Mouse (Mus musculus): ENCODE data around the gene Kbtbd12. TPM values are rescaled to one million over a fixed set of nuclear protein-coding genes. Genes with fewer than 3 reads are reported as not detected.

Gene Kbtbd12
- polyA plus RNA-seq, 1 experiment from 2014 or later, result not detected

DNA sequence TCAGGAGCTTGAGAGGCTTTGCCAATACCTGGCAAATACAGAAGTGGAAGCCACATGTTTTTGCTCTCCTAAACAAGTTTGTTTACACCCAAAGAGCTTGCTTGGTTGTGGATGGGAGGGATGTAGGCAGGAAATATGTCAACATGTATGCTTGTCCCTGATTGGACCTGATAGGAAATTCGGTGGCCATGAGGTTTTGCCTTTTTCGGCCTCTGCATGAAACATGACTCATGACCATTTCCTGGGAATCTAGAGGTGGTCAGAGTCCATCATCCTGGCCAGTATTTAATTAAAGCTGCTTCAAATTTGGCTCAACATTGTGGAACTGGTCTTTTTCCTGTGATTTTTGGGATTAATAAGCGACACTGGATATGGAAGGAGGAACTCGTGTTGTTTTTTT lies 53.8 kb downstream of the Kbtbd12 start:
- Histone ChIP-seq H3K36me3 (ENCODE audit: control insufficient read depth, insufficient read depth, low read length) (no peaks in the 10 kb centered on the region), H3K4me3 (ENCODE audit: low read depth, low read length) (no peak overlapping the region), H3K27me3 (ENCODE audit: control insufficient read depth, insufficient read depth, low read length) (no peaks in the 10 kb centered on the region), H3K4me1 (ENCODE audit: control insufficient read depth, insufficient read depth, low read length) (no peaks in the 10 kb centered on the region), H3K9me3 (ENCODE audit: control insufficient read depth, low read length) (0 out of 2 replicates have a peak, but pooled peaks cover 2% of the 10 kb centered on the region), H3K27ac (replicated peaks; ENCODE audit: low read depth, low read length) (no peak overlapping the region), H3K4me2 (ENCODE audit: low read depth, severe bottlenecking) (no peak overlapping the region), H3K9ac (ENCODE audit: low read length) (no peak overlapping the region)
- WGBS, result 86% methylated on average over 4 of the region's 4 CpGs
- no peak for DNase-seq (ENCODE audit: low spot score)
- no peak for ATAC-seq (ENCODE audit: insufficient number of reproducible peaks, low FRiP score, low TSS enrichment, low read depth)

DNA sequence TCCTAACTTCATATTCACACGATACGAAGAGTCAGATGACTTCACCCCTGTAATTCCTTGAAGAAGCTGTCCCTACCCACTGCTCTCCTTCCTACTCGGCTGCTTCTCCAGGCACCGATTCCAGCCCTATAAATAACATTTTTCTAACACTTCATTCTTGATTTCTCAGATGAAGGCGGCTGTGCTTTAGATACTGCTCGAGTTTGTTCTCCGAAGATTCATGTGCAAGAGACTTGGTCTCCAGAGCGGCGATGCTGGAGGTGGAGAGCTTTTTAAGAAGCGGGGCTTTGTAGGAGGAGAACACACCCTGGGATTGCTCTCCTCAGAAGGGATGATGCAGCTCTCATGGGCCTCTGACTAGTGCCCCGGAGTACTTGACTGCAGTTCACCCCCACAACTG lies 61.3 kb downstream of the Kbtbd12 start:
- Histone ChIP-seq H3K4me3 (ENCODE audit: low read depth, low read length) (no peak overlapping the region), H3K36me3 (ENCODE audit: control insufficient read depth, insufficient read depth, low read length) (no peaks in the 10 kb centered on the region), H3K27ac (replicated peaks; ENCODE audit: low read depth, low read length) (no peak overlapping the region), H3K9me3 (ENCODE audit: control insufficient read depth, low read length) (no peaks in the 10 kb centered on the region), H3K4me2 (ENCODE audit: low read depth, severe bottlenecking) (no peak overlapping the region), H3K4me1 (ENCODE audit: control insufficient read depth, insufficient read depth, low read length) (no peaks in the 10 kb centered on the region), H3K9ac (ENCODE audit: low read length) (no peak overlapping the region), H3K27me3 (ENCODE audit: control insufficient read depth, insufficient read depth, low read length) (no peaks in the 10 kb centered on the region)
- DNase-seq (ENCODE audit: low spot score) (no peak), ATAC-seq (ENCODE audit: insufficient number of reproducible peaks, low FRiP score, low TSS enrichment, low read depth) (no peak)
- 90% methylated on average over 11 of the region's 11 CpGs for WGBS

DNA sequence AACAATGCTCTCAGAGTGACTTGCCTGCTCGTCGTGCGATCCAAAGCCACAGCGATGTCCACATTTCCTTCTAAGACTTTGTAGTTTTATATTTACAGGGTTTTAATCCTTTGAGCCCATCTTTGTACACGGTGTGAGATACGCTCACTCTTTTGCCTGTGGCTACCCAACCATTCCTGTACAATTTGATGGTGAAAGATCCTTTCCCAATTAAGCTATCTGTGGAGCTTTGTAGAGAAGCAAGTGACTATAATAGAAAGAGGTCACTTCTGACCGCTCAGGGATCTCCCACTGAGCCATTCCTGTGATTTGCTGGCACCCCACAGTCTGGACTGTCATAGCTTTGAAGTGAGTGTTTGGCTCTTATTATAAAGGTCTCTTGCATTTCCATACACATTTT lies 71.1 kb downstream of the Kbtbd12 start:
- ATAC-seq (ENCODE audit: insufficient number of reproducible peaks, low FRiP score, low TSS enrichment, low read depth), result no peak
- Histone ChIP-seq H3K4me2 (ENCODE audit: low read depth, severe bottlenecking) (no peak overlapping the region; the same call in 1 of the 2 replicates), H3K27me3 (ENCODE audit: control insufficient read depth, insufficient read depth, low read length) (peaks cover 18% of the 10 kb centered on the region), H3K9ac (ENCODE audit: low read length) (no peak overlapping the region), H3K4me1 (ENCODE audit: control insufficient read depth, insufficient read depth, low read length) (no peaks in the 10 kb centered on the region; the same call in 1 of the 2 replicates), H3K27ac (replicated peaks; ENCODE audit: low read depth, low read length) (no peak overlapping the region), H3K9me3 (ENCODE audit: control insufficient read depth, low read length) (no peaks in the 10 kb centered on the region), H3K36me3 (ENCODE audit: control insufficient read depth, insufficient read depth, low read length) (no peaks in the 10 kb centered on the region), H3K4me3 (ENCODE audit: low read depth, low read length) (no peak overlapping the region)
- no peak for DNase-seq (ENCODE audit: low spot score)
- WGBS, result 13% methylated on average over 7 of the region's 7 CpGs

DNA sequence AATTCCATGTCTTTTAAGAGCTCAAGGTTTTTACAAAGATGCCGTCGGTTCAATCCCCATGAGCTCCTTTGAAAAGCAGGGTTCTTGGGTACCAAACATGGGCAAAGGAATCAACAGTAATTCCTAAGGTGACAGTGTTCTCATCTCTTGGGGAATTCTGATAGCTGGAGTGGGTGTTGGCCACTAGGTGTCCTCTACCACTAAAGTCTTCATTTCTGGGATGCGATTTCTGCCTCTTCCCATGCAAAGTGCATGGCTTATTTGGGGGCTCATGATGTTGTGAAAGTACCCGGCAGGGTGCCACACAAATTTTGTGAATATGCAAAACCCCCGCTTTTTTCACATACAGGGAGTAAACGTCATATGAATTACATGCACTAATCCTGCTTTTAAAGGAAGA lies 72.7 kb downstream of the Kbtbd12 start:
- H3K4me3 ChIP-seq (ENCODE audit: low read depth, low read length), result no peak overlapping the region
- ATAC-seq (ENCODE audit: insufficient number of reproducible peaks, low FRiP score, low TSS enrichment, low read depth) (no peak), DNase-seq (ENCODE audit: low spot score) (no peak)
- H3K36me3 ChIP-seq (ENCODE audit: control insufficient read depth, insufficient read depth, low read length), result no peaks in the 10 kb centered on the region
- no peaks in the 10 kb centered on the region for H3K9me3 ChIP-seq (ENCODE audit: control insufficient read depth, low read length)
- H3K27ac ChIP-seq (replicated peaks; ENCODE audit: low read depth, low read length), result no peak overlapping the region
- H3K4me1 ChIP-seq (ENCODE audit: control insufficient read depth, insufficient read depth, low read length), result no peaks in the 10 kb centered on the region; the same call in 1 of the 2 replicates
- no peak overlapping the region for H3K9ac ChIP-seq (ENCODE audit: low read length)
- no peak overlapping the region for H3K4me2 ChIP-seq (ENCODE audit: low read depth, severe bottlenecking)
- peaks cover 18% of the 10 kb centered on the region for H3K27me3 ChIP-seq (ENCODE audit: control insufficient read depth, insufficient read depth, low read length)
- WGBS, result 29% methylated on average over 6 of the region's 6 CpGs

DNA sequence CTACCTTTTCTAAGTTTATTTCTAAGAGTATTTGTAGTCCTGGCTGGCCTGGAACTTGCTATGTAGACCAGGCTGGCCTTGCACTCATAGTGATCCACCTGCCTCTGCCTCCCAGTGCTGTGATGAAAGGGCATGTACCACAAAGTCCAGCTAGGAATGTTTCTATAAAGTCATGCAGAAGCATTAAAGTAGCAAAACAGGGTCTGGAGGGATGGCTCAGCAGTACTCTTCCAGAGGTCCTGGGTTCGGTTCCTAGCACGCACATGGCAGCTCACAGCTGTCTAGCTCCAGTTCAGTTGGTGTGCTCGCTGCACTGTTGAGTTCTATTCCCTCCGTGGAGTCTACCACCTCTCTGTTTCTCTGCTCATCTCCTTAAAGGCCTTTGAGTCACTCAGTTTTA lies 77.6 kb downstream of the Kbtbd12 start:
- H3K9ac ChIP-seq (ENCODE audit: low read length), result no peak overlapping the region
- H3K4me2 ChIP-seq (ENCODE audit: low read depth, severe bottlenecking), result no peak overlapping the region
- H3K4me1 ChIP-seq (ENCODE audit: control insufficient read depth, insufficient read depth, low read length), result no peaks in the 10 kb centered on the region
- H3K27ac ChIP-seq (replicated peaks; ENCODE audit: low read depth, low read length), result no peak overlapping the region
- DNase-seq (ENCODE audit: low spot score), result no peak
- 83% methylated on average over 4 of the region's 4 CpGs for WGBS
- no peak overlapping the region for H3K4me3 ChIP-seq (ENCODE audit: low read depth, low read length)
- H3K9me3 ChIP-seq (ENCODE audit: control insufficient read depth, low read length), result no peaks in the 10 kb centered on the region
- no peaks in the 10 kb centered on the region for H3K36me3 ChIP-seq (ENCODE audit: control insufficient read depth, insufficient read depth, low read length)
- peaks cover 2% of the 10 kb centered on the region; the same call in 1 of the 2 replicates for H3K27me3 ChIP-seq (ENCODE audit: control insufficient read depth, insufficient read depth, low read length)
- ATAC-seq (ENCODE audit: insufficient number of reproducible peaks, low FRiP score, low TSS enrichment, low read depth), result no peak

DNA sequence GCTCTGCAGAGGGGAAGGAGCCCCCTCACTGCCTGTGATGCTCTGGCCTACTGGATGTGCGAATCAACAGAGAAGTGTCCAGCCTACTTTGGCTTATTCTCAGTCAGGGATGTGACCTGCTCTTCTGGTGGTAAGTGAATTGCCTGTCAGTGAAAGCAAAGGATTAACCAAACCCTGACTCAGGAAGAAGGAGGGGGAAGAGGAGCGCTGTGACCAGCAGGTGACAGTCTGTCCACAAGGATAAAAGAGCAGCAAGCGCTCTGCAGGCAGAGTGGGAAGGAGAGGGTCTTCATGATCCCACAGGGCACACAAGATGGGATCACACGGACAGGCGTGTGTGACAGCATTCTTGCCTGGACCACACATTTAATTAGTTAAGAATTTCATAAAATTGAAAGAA lies 78.1 kb downstream of the Kbtbd12 start:
- DNase-seq (ENCODE audit: low spot score), result no peak
- no peak overlapping the region for H3K27ac ChIP-seq (replicated peaks; ENCODE audit: low read depth, low read length)
- no peak overlapping the region for H3K4me3 ChIP-seq (ENCODE audit: low read depth, low read length)
- 36% methylated on average over 5 of the region's 5 CpGs for WGBS
- H3K9ac ChIP-seq (ENCODE audit: low read length), result no peak overlapping the region
- ATAC-seq (ENCODE audit: insufficient number of reproducible peaks, low FRiP score, low TSS enrichment, low read depth), result no peak
- H3K4me2 ChIP-seq (ENCODE audit: low read depth, severe bottlenecking), result no peak overlapping the region
- no peaks in the 10 kb centered on the region for H3K27me3 ChIP-seq (ENCODE audit: control insufficient read depth, insufficient read depth, low read length)
- H3K36me3 ChIP-seq (ENCODE audit: control insufficient read depth, insufficient read depth, low read length), result no peaks in the 10 kb centered on the region
- H3K4me1 ChIP-seq (ENCODE audit: control insufficient read depth, insufficient read depth, low read length), result no peaks in the 10 kb centered on the region
- H3K9me3 ChIP-seq (ENCODE audit: control insufficient read depth, low read length), result no peaks in the 10 kb centered on the region

DNA sequence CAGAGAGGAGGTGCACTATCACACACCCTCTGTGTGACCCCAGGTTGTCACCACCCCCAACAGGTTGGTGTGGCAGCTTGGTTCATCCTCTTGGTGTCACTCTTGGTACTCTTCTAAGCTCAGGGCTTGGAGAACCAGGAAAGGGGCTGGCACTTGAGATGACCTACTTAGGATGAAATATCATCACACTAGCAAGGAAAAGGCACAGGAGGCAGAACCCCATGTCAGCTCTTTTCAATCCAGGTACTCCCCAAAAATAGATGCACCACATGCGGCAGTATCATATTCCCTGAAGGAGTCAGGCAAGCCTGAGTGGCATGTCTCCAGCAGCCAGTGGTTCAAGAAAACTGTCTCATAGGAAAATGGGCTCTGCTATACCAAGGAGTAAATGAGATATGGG lies 79.7 kb downstream of the Kbtbd12 start:
- Histone ChIP-seq H3K4me1 (ENCODE audit: control insufficient read depth, insufficient read depth, low read length) (no peaks in the 10 kb centered on the region), H3K9me3 (ENCODE audit: control insufficient read depth, low read length) (no peaks in the 10 kb centered on the region), H3K9ac (ENCODE audit: low read length) (no peak overlapping the region), H3K4me2 (ENCODE audit: low read depth, severe bottlenecking) (no peak overlapping the region), H3K27me3 (ENCODE audit: control insufficient read depth, insufficient read depth, low read length) (no peaks in the 10 kb centered on the region), H3K36me3 (ENCODE audit: control insufficient read depth, insufficient read depth, low read length) (no peaks in the 10 kb centered on the region), H3K4me3 (ENCODE audit: low read depth, low read length) (no peak overlapping the region), H3K27ac (replicated peaks; ENCODE audit: low read depth, low read length) (no peak overlapping the region)
- WGBS, result 70% methylated on average over 1 of the region's 1 CpGs
- ATAC-seq (ENCODE audit: insufficient number of reproducible peaks, low FRiP score, low TSS enrichment, low read depth) (no peak), DNase-seq (ENCODE audit: low spot score) (no peak)

DNA sequence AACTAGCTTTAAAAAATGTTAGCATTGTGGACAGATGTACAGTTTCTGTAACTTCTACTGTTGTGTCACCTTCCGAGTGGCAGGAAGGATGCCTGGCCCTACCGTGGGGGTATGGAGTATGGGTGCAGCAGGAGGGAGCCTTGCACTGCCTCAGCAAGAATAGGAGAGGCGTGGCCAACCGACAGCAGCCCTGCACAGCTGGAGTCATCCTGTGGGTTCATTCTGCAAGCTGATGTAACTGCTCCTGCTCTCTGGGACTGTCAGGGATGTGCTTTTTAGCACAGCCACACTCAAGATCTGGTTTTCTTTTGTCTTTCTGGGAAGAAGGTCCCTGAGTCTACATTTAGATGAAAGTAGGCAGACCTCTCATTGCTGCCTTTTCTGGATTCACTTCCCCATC lies 80.2 kb downstream of the Kbtbd12 start:
- H3K4me1 ChIP-seq (ENCODE audit: control insufficient read depth, insufficient read depth, low read length), result no peaks in the 10 kb centered on the region
- 25% methylated on average over 4 of the region's 4 CpGs for WGBS
- H3K4me2 ChIP-seq (ENCODE audit: low read depth, severe bottlenecking), result no peak overlapping the region
- no peaks in the 10 kb centered on the region for H3K27me3 ChIP-seq (ENCODE audit: control insufficient read depth, insufficient read depth, low read length)
- no peaks in the 10 kb centered on the region for H3K36me3 ChIP-seq (ENCODE audit: control insufficient read depth, insufficient read depth, low read length)
- no peak overlapping the region for H3K9ac ChIP-seq (ENCODE audit: low read length)
- DNase-seq (ENCODE audit: low spot score), result no peak
- no peak overlapping the region for H3K4me3 ChIP-seq (ENCODE audit: low read depth, low read length)
- ATAC-seq (ENCODE audit: insufficient number of reproducible peaks, low FRiP score, low TSS enrichment, low read depth), result no peak
- no peak overlapping the region for H3K27ac ChIP-seq (replicated peaks; ENCODE audit: low read depth, low read length)
- no peaks in the 10 kb centered on the region for H3K9me3 ChIP-seq (ENCODE audit: control insufficient read depth, low read length)

DNA sequence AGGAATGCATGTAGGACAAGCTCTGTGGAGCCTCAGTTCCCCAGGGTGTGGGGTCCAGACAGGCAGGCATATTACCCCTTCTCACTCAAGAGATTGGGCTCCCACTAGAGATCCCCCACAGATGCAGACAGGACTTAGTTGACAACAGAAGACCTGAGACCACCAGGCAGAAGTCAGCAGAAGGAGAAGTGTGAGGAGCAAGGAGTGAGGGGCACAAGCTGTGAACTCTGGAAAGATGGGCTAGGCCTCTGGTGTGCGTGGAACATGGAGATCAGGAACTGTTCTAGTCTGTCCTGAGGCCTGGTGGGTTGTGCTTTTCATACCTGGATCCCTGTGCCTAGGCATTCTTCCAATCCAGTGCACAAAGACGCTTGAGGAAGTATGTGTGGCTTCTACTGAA lies 87.8 kb downstream of the Kbtbd12 start:
- Histone ChIP-seq H3K4me3 (ENCODE audit: low read depth, low read length) (no peak overlapping the region), H3K4me1 (ENCODE audit: control insufficient read depth, insufficient read depth, low read length) (no peaks in the 10 kb centered on the region), H3K36me3 (ENCODE audit: control insufficient read depth, insufficient read depth, low read length) (no peaks in the 10 kb centered on the region), H3K9ac (ENCODE audit: low read length) (no peak overlapping the region), H3K9me3 (ENCODE audit: control insufficient read depth, low read length) (no peaks in the 10 kb centered on the region), H3K27ac (replicated peaks; ENCODE audit: low read depth, low read length) (no peak overlapping the region), H3K4me2 (ENCODE audit: low read depth, severe bottlenecking) (no peak overlapping the region), H3K27me3 (ENCODE audit: control insufficient read depth, insufficient read depth, low read length) (peaks cover 6% of the 10 kb centered on the region; the same call in 1 of the 2 replicates)
- 90% methylated on average over 2 of the region's 2 CpGs for WGBS
- ATAC-seq (ENCODE audit: insufficient number of reproducible peaks, low FRiP score, low TSS enrichment, low read depth), result no peak
- DNase-seq (ENCODE audit: low spot score), result no peak
